In the genomic region with DNA sequence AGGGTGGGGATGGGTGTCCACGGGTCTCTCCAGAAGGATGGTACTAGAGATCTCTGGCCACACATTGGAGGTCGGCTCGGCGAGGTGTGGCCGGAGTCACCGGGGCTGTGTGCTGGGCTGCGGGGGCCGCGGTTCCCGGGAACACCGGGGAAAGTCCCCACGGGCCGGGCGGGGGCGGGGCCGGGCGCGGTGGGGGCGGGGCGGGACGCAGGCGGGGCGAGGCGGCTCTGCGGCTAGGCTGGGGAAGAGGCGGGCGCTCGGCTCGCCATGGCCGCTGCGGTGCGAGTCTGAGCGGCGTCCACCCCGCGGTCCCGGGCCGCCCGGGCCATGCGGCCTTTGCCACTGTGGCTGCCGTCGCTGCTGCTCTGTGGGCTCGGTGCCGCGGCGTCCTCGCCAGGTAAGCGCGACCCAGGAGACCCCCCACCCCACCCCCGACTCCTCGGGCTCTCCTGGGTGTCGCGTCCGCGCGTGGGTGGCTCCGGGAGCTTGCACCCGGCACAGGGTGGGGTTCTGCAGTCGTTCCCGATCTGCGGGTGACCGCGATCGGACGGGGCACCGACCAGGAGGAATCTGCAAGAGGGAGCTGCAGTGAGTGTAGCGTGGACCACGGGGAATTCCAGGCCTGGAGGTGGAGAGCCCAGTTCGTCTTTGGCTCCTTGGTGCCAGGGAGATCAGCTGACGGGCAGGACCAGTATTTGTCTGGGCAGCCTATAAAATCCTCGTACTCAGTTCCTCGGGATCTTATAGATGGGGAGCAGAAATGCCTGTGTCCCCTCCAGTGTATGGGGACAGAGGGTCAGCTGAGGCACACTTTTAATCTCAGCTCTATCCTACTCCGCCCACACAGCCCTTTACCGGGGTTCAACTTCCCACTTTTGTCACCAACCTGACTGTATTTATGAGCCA, we compare ENCODE assay signal across 8 mouse cellular contexts. TPM values are rescaled to one million over a fixed set of nuclear protein-coding genes. Genes with fewer than 3 reads are reported as not detected.
DNase-seq lines count a peak whose midpoint lies in the region; ATAC-seq and TF ChIP-seq lines count a peak whose summit lies in the region.

Gene Ifngr2 (plus strand): TSS at position 237 of the 906 bp plus-strand sequence.

- no peak for DNase-seq in ES-E14 (ENCODE audit: low read depth, low spot score)
- peak; percentile 78 for DNase-seq in heart, postnatal 4 days
- no peak for DNase-seq in layer of hippocampus, postnatal 14 days (ENCODE audit: low spot score in 2 of 2)
- DNase-seq in lung, postnatal 14 days = peak; percentile 79
- peak; percentile 79 for DNase-seq in ovary, postnatal 36 days (ENCODE audit: low spot score)
- DNase-seq in thymus, postnatal 4 days = peak; percentile 81

- H3K27me3 ChIP-seq in forebrain, embryonic 15.5 days = no peaks in the 10 kb centered on the region

- no peak within 1 kb of the TSS for H3K27ac ChIP-seq in ES-E14 (ENCODE audit: insufficient read depth, low read depth, low read length, poor library complexity, severe bottlenecking)
- H3K27ac ChIP-seq in forebrain, embryonic 15.5 days (replicated peaks) = peak within 1 kb of the TSS; percentile 52

- peak; percentile 67 for ATAC-seq in cerebellum, adult (ENCODE audit: insufficient number of reproducible peaks, low FRiP score, low TSS enrichment)
- peak; percentile 78 for ATAC-seq in forebrain, embryonic 15.5 days (replicated peaks)

- H3K4me1 ChIP-seq in ES-E14 (ENCODE audit: control insufficient read depth in 2 of 2, insufficient read depth in 2 of 2, low read length in 2 of 2, poor library complexity in 1 of 2) = peaks cover 4 to 13% of the 10 kb centered on the region in 2 experiments; a peak in 3 of 4 replicates
- H3K4me1 ChIP-seq in forebrain, embryonic 15.5 days = peaks cover 32% of the 10 kb centered on the region

- peak within 1 kb of the TSS; percentile 78 to 91 for H3K4me3 ChIP-seq in ES-E14 (ENCODE audit: insufficient read depth in 1 of 2, low read depth in 1 of 2, low read length in 2 of 2, poor library complexity in 1 of 2, severe bottlenecking in 1 of 2)
- H3K4me3 ChIP-seq in forebrain, embryonic 15.5 days = peak within 1 kb of the TSS; percentile 87

- WGBS in forebrain, embryonic 15.5 days = under 1% methylated on average over 74 of the region's 74 CpGs

- H3K36me3 ChIP-seq in ES-E14 (ENCODE audit: control insufficient read depth, insufficient read depth, low read length, poor library complexity, severe bottlenecking) = no peaks in the 10 kb centered on the region
- H3K36me3 ChIP-seq in forebrain, embryonic 15.5 days = no peaks in the 10 kb centered on the region

- no peaks in the 10 kb centered on the region for H3K9me3 ChIP-seq in ES-E14 (ENCODE audit: control insufficient read depth, insufficient read depth, low read depth, low read length)
- no peaks in the 10 kb centered on the region for H3K9me3 ChIP-seq in forebrain, embryonic 15.5 days

- peak within 1 kb of the TSS; percentile 66 for H3K9ac ChIP-seq in ES-E14 (ENCODE audit: insufficient read depth, low read depth, low read length, poor library complexity, severe bottlenecking)
- H3K9ac ChIP-seq in forebrain, embryonic 15.5 days (replicated peaks) = peak within 1 kb of the TSS; percentile 90

- in situ Hi-C loops in ES-E14 (cut with MboI; ENCODE audit: low sequenced_read_pairs in 2 of 2, unreplicated experiment in 2 of 2) = no loop called here

- peak within 1 kb of the TSS; percentile 61 for H3K4me2 ChIP-seq in forebrain, embryonic 15.5 days (replicated peaks)

TF ChIP-seq in ES-E14, 5 proteins besides CTCF, POLR2A, EP300 and RAD21:
- no peak for TF ChIP-seq CHD2 (IDR thresholded peaks at IDR 0.05; ENCODE audit: low read depth, low read length)

RNA-seq across cellular contexts. Expression of gene Ifngr2, which starts in this region (rescaled TPM):
- total RNA-seq in ES-E14 (2012; rRNA removed) = 7.0 and 8.8 TPM in 2 replicates
- 104 and 105 TPM in 2 replicates for polyA plus RNA-seq in forebrain, embryonic 15.5 days (2015; fragmentation: Nextera tagmentation; extraction: Ambion mirVana)
- total RNA-seq in heart, postnatal 4 days (2021) = 10 to 100 TPM; 87.1 to 89.9 TPM
- total RNA-seq in layer of hippocampus, postnatal 14 days (2021) = 10 to 100 TPM; 82.4 to 87.0 TPM

Comparison
In these comparisons a context has a peak if more than half of its experiments do, and no peak if none do; other contexts are left out.
1. DNase-seq: peak in heart, postnatal 4 days (single experiment), lung, postnatal 14 days (single experiment), ovary, postnatal 36 days (single experiment) and thymus, postnatal 4 days (single experiment); none in ES-E14 (single experiment) and layer of hippocampus, postnatal 14 days (0 of 2).